Mouse (Mus musculus) small intestine, adult 2 months (tissue): Measurements from ENCODE around the gene Stn1.

Experiments used
- CTCF ChIP-seq: fragments of 200-500 bp; IDR thresholded peaks from 2 replicates; pipeline ENCODE4 v1.5.1; 2012; ENCODE audit warnings: low read depth, mild to moderate bottlenecking, control low read depth, inconsistent platforms, low read length, moderate library complexity, mixed read lengths; ENCODE audit not compliant: insufficient replicate concordance, insufficient read length; ENCODE audit errors: extremely low read depth
- POLR2A ChIP-seq: fragments of 200-500 bp; IDR thresholded peaks from 2 replicates; pipeline ENCODE4 v1.6.1; 2012; ENCODE audit warnings: low read depth, mild to moderate bottlenecking, control low read depth, inconsistent platforms, low read length, moderate library complexity

GRCm38 (mm10) chr19:47561996-47562441 lies 24.7 kb upstream of the Stn1 start:
- no peak for TF ChIP-seq CTCF
- no peak for TF ChIP-seq POLR2A
